Mouse (Mus musculus): Measurements from ENCODE around the gene Heyl. TPM values are rescaled to one million over a fixed set of nuclear protein-coding genes. Genes with fewer than 3 reads are reported as not detected.

The Heyl gene
- polyA plus RNA-seq, 1 experiment from 2014 or later, result 30.0 TPM

DNA sequence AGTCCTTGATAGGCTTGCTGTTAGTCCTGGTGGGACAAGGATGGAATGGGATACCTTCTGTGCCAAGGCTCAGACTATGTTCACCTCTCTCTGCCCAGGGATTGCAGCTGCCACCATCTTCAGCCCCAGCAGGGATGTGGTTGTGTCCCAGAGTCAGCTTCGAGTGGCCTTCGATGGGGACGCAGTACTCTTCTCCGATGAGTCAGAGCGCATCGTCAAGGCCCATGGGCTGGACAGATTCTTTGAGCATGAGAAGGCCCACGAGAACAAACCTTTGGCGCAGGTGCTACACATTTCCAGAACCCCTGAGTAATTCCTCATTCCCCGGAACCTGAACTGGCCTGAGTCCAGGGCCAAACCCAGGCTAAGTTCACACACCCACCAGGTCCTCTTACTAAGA, 19.4 kb upstream of the Heyl start:
- no peaks in the 10 kb centered on the region for H3K36me3 ChIP-seq
- no peak for ATAC-seq (ENCODE audit: borderline replicate concordance, extremely low read depth, low FRiP score, low TSS enrichment)
- no peaks in the 10 kb centered on the region for H3K4me1 ChIP-seq
- H3K9me3 ChIP-seq, result no peaks in the 10 kb centered on the region
- WGBS, result 90% methylated on average over 9 of the region's 9 CpGs
- H3K4me2 ChIP-seq, result no peak overlapping the region
- no peak overlapping the region for H3K4me3 ChIP-seq
- no peak overlapping the region for H3K9ac ChIP-seq
- H3K27ac ChIP-seq, result no peak overlapping the region
- H3K27me3 ChIP-seq, result peaks cover 7% of the 10 kb centered on the region; the same call in 1 of the 2 replicates

DNA sequence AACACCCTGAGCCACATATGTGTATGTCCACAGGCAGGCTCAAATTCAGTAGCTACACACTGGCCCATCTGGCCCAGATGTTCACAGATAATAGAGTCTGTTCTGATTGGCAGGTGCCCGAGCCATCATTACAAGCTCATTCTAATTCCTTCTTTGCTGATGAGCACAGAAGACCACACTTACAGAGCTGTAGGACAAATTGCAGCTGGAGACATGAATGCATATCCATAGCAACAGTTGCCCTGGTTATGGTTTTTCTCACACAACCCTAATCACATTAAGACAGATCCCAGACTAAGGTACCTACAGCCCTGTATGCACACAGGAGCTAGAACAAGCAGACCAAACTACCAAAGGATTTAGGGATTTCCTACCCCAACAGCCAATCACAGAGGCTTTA, 18.0 kb upstream of the Heyl start:
- H3K36me3 ChIP-seq, result no peaks in the 10 kb centered on the region
- peaks cover 5% of the 10 kb centered on the region; the same call in 1 of the 2 replicates for H3K27me3 ChIP-seq
- no peak for ATAC-seq (ENCODE audit: borderline replicate concordance, extremely low read depth, low FRiP score, low TSS enrichment)
- H3K4me3 ChIP-seq, result no peak overlapping the region
- no peak overlapping the region for H3K4me2 ChIP-seq
- no peaks in the 10 kb centered on the region for H3K4me1 ChIP-seq
- no peak overlapping the region for H3K9ac ChIP-seq
- H3K27ac ChIP-seq, result no peak overlapping the region
- WGBS, result 82% methylated on average over 1 of the region's 1 CpGs
- H3K9me3 ChIP-seq, result no peaks in the 10 kb centered on the region

DNA sequence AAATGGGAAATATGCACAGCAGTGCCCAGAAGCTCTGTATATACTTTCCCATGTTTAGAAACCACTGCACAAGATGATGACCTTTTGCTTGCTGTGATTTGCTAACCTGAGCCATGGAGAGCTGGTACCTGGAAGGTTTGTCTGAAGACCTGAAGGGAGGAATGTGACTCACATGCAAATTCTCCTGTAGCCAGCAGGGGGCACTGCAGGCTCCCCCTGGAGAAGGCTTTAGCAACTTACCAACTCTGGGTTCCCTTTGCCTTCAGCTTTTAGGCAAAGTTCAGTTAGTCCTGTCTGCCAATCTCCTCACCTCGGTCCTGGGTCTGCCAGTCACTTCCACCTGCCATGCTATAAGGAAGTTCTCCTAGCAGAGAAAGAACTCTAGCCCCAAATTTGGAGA, 16.6 kb upstream of the Heyl start:
- Histone ChIP-seq H3K9ac (no peak overlapping the region), H3K4me3 (no peak overlapping the region), H3K27ac (no peak overlapping the region), H3K9me3 (no peaks in the 10 kb centered on the region), H3K4me2 (no peak overlapping the region), H3K27me3 (no peaks in the 10 kb centered on the region; the same call in 1 of the 2 replicates), H3K4me1 (no peaks in the 10 kb centered on the region), H3K36me3 (no peaks in the 10 kb centered on the region)
- 0% methylated on average over 1 of the region's 1 CpGs for WGBS
- ATAC-seq (ENCODE audit: borderline replicate concordance, extremely low read depth, low FRiP score, low TSS enrichment), result no peak

DNA sequence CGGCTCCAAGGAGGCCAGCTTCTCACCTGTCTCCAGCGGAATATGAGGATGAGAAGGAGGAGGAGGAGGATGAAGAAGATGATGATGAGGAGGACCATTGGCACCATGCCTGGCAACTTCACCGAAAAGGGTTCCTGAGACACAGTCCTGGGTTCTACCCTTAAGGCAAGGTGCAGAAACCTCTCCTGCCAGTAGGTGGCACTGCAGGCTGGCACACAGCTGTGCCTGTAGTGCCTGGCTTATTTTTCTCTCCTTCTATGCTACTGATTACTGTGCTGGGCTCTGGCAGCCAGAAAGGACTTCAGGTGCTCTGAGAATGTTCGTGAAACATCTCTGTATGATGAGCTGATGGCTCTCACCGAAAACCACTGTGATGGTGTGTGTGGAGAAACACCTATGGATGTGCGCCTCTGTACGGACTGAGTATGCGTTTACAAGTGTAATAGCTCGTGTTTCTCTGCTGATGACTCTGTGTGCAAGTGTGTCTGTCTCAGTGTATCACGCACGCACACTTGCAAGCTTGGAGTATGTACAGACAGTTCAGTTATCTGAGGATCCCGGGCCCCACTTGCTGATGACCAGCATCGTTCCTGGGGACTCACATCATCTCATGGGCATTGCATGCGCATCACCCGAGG, 13.5 kb upstream of the Heyl start:
- H3K36me3 ChIP-seq, result no peaks in the 10 kb centered on the region
- no peak overlapping the region for H3K4me3 ChIP-seq
- no peaks in the 10 kb centered on the region for H3K9me3 ChIP-seq
- H3K4me1 ChIP-seq, result no peaks in the 10 kb centered on the region
- 64% methylated on average over 15 of the region's 15 CpGs for WGBS
- H3K4me2 ChIP-seq, result no peak overlapping the region
- ATAC-seq (ENCODE audit: borderline replicate concordance, extremely low read depth, low FRiP score, low TSS enrichment), result peak; percentile 52
- no peak overlapping the region for H3K9ac ChIP-seq
- H3K27me3 ChIP-seq, result no peaks in the 10 kb centered on the region; the same call in 1 of the 2 replicates
- no peak overlapping the region for H3K27ac ChIP-seq

DNA sequence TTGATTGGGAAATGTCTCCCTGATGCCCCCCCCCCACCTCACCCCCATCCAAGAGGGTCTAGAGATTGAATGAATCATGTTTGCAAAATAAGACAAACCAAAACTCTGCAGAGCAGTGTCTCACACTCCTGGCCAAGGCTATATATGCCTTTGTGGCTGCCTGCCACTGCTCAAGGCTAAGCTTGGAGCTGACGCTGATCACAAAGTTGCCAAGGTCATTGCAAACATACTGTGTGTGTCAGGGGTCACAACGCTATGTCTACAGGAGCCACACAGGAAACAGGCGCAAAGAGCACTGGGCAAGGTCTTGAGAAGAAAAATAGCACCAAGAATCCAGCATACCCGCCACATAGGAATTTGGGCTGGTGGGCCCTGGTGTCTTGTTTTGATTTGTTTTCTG, 12.7 kb upstream of the Heyl start:
- Histone ChIP-seq H3K9me3 (no peaks in the 10 kb centered on the region), H3K4me3 (no peak overlapping the region), H3K27ac (no peak overlapping the region), H3K27me3 (no peaks in the 10 kb centered on the region; the same call in 1 of the 2 replicates), H3K4me2 (no peak overlapping the region), H3K4me1 (no peaks in the 10 kb centered on the region), H3K36me3 (no peaks in the 10 kb centered on the region), H3K9ac (no peak overlapping the region)
- ATAC-seq (ENCODE audit: borderline replicate concordance, extremely low read depth, low FRiP score, low TSS enrichment), result no peak
- 75% methylated on average over 4 of the region's 4 CpGs for WGBS

DNA sequence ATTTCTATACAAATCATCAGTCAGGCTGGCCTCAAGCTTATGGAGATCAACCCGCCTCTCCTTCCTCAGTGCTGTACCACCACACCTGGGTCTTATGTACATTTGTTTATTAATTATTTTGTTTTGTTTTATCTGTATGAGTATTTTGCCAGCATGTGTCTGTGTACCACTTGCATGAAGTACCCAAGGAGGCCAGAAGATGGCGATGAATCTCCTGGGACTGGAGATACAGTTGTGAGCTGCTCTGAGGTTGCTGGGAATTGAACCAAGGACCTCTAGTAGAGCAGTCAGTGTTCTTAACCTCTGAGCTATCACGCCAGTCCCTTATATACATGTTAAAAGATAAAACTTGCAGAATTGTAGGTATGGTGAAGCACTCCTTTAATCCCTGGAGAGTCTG, 10.0 kb upstream of the Heyl start:
- H3K36me3 ChIP-seq, result no peaks in the 10 kb centered on the region
- H3K4me1 ChIP-seq, result peaks cover 24% of the 10 kb centered on the region
- no peak overlapping the region for H3K27ac ChIP-seq
- no peaks in the 10 kb centered on the region for H3K9me3 ChIP-seq
- no peak for ATAC-seq (ENCODE audit: borderline replicate concordance, extremely low read depth, low FRiP score, low TSS enrichment)
- no peak overlapping the region for H3K9ac ChIP-seq
- H3K4me3 ChIP-seq, result no peak overlapping the region
- no peaks in the 10 kb centered on the region; the same call in 1 of the 2 replicates for H3K27me3 ChIP-seq
- 59% methylated on average over 3 of the region's 3 CpGs for WGBS
- no peak overlapping the region for H3K4me2 ChIP-seq

DNA sequence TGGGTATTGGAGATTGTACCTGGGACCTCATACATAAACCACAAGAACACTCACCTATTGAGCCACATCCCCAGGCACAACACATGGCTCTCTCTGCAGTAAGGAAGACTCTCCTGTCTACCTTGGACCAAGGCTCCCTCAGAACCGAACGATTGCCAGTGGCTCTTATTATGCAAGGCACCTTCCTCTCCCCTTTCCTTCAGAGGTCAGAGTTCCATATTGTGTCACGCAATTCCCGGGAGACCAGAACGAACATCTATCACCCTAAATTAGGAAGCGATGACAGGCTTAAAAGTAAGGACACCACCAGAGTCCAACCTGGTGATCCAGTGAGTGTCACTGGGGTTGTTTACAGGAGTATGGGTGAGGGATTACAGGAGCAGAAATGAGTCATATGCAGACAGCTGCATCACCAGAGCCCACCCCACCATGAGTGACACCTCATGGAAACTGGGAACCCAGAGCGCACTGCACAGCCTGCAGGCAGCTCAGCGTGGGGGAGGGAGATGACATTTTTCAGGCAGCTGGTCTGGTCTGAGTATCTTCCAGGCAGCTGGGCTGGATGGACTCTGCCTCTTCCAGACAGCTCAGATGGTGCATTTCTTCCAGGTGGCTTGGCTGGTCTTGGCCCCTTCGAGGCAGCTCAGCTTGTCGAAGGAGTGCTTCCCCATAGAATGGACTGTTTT, 7.5 kb upstream of the Heyl start:
- H3K9ac ChIP-seq, result no peak overlapping the region
- 42% methylated on average over 10 of the region's 10 CpGs for WGBS
- H3K4me2 ChIP-seq, result no peak overlapping the region
- H3K9me3 ChIP-seq, result no peaks in the 10 kb centered on the region
- no peaks in the 10 kb centered on the region for H3K27me3 ChIP-seq
- peaks cover 35% of the 10 kb centered on the region for H3K4me1 ChIP-seq
- H3K27ac ChIP-seq, result 0 out of 2 replicates have a peak overlapping the region, but pooled peaks have one; percentile 13
- no peaks in the 10 kb centered on the region for H3K36me3 ChIP-seq
- H3K4me3 ChIP-seq, result no peak overlapping the region
- ATAC-seq (ENCODE audit: borderline replicate concordance, extremely low read depth, low FRiP score, low TSS enrichment), result peak; percentile 37

DNA sequence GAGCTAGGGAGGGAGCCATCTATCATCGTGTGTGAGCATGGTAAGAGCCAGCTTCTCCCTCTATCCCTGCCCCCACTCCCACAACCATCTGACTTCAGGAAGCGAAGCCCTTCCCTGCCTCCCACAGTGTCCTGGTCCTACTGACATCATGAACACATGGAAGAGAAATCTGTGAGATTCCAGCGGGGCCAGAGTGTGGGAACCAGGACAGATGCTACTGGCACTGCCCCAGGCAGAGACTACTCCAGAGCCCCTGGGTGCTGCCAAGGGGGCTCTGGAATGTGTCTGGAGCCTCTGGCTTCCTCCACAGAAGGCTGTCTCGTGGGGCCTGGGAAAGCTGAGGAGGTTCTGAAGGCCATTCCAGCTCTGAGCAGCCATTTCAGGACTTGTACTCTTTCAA, 5.6 kb upstream of the Heyl start:
- Histone ChIP-seq H3K27ac (peak overlapping the region; percentile 35), H3K9ac (no peak overlapping the region)
- peak; percentile 50; the same call in 1 of the 2 replicates for ATAC-seq (ENCODE audit: borderline replicate concordance, extremely low read depth, low FRiP score, low TSS enrichment)

DNA sequence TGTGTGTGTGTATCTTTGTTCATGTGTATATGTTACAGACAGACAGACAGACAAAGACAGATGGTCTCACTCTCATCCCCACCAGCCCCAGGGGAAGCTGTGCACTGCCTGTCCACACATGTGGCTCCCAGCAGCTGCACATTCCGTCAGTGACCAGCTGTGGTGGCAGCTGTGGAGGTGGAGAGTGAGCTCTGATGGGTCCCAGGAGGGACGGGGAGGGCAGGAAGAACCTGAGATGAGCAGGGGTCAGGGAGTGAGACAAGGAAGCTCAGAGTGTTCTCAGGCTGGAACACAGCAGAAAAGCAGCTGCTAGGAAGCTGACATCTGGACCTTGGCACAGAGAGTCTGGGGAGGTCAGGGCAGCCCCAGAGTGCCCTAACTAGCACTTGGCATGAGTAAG, 5.1 kb upstream of the Heyl start:
- Histone ChIP-seq H3K9ac (no peak overlapping the region), H3K27ac (peak overlapping the region; percentile 35; the same call in 1 of the 2 replicates), H3K4me2 (no peak overlapping the region), H3K4me1 (peaks cover 39% of the 10 kb centered on the region), H3K36me3 (no peaks in the 10 kb centered on the region), H3K4me3 (no peak overlapping the region), H3K27me3 (peaks cover 12% of the 10 kb centered on the region; the same call in 1 of the 2 replicates), H3K9me3 (no peaks in the 10 kb centered on the region)
- ATAC-seq (ENCODE audit: borderline replicate concordance, extremely low read depth, low FRiP score, low TSS enrichment), result peak; percentile 71; the same call in 1 of the 2 replicates
- 24% methylated on average over 2 of the region's 2 CpGs for WGBS

More for the DNA sequence above, 5.6 kb upstream of the Heyl start:
- Histone ChIP-seq H3K4me1 (peaks cover 35% of the 10 kb centered on the region), H3K9me3 (no peaks in the 10 kb centered on the region), H3K4me2 (no peak overlapping the region), H3K27me3 (peaks cover 7% of the 10 kb centered on the region; the same call in 1 of the 2 replicates), H3K36me3 (no peaks in the 10 kb centered on the region), H3K4me3 (no peak overlapping the region)
- 32% methylated on average over 4 of the region's 4 CpGs for WGBS

DNA sequence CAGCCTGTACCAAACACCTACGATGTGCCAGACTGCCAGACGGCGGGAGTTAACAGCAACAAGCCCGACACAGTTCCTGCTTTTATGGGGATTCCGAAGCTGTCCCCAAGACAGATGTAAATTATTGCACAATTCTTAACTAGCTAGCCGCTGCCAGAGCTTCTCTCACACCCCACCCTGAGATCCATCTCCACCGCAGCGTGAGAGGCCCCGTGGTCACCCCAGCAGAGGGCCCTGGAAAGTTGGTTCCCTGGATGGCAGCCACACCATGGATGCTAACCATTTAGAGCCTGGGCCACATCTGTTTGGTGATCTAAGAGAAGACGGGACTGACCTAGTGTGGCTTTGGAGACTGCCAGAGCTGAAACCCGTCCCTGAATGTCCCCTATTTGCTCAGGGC, 4.2 kb upstream of the Heyl start:
- Histone ChIP-seq H3K4me2 (no peak overlapping the region), H3K36me3 (no peaks in the 10 kb centered on the region), H3K4me3 (no peak overlapping the region), H3K4me1 (peaks cover 48% of the 10 kb centered on the region), H3K27ac (0 out of 2 replicates have a peak overlapping the region, but pooled peaks have one; percentile 35), H3K27me3 (peaks cover 20% of the 10 kb centered on the region), H3K9ac (no peak overlapping the region), H3K9me3 (no peaks in the 10 kb centered on the region)
- 45% methylated on average over 11 of the region's 11 CpGs for WGBS
- ATAC-seq (ENCODE audit: borderline replicate concordance, extremely low read depth, low FRiP score, low TSS enrichment), result no peak

DNA sequence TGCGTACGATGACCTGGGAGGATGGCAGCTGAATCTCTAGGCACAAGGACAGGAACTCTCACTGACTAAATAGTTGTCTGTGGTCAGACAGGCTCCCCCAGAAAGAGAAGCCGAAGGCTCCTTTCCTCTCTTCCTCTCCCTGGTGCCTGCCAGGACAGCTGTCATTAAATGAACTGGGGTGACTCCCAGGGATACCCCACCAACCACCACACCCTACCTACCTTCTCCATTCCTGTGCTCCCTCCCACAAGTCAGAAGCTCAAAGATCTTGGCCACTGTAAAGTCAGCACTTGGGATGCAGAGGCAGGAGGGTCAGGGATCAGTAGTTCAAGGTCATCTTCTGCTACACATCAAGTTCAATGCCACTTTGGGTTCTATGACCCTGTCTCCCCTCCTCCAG, 515 bp upstream of the Heyl start:
- no peak for ATAC-seq (ENCODE audit: borderline replicate concordance, extremely low read depth, low FRiP score, low TSS enrichment)
- no peak overlapping the region for H3K27ac ChIP-seq
- H3K4me2 ChIP-seq, result peak overlapping the region; percentile 94; the same call in 1 of the 2 replicates
- H3K36me3 ChIP-seq, result no peaks in the 10 kb centered on the region
- no peak overlapping the region for H3K9ac ChIP-seq
- H3K4me3 ChIP-seq, result no peak overlapping the region
- peaks cover 44% of the 10 kb centered on the region for H3K4me1 ChIP-seq
- no peaks in the 10 kb centered on the region for H3K9me3 ChIP-seq
- 55% methylated on average over 3 of the region's 3 CpGs for WGBS
- peaks cover 34% of the 10 kb centered on the region for H3K27me3 ChIP-seq

DNA sequence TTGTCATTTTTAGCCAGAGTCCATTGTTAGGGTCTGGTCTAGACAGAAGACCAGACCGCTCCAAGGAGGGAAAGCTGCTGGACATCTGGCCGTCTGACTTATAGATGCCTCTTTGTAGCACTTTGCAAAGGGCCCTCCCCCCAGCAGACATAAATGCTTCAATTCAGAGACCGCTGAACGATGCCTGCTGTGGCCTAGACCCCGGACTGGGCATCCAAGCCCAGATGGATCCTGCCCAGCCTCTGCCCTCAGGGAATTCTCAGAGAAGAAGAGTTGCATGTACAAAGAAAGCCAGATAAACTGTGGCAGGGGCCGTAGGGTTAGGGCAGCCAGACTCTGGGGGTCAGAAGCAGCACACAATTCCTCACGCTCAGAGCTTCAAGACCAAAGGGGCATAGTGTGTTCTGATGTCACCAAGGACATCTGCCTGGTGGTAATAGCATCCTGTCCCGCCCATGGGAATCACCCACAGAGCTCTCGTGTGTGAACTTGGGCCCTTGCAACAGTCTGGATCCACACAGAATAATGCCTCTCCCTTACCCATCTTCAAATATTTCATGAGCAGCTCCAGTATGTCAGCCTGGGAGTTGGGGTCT, 2.6 kb downstream of the Heyl start:
- WGBS, result 68% methylated on average over 9 of the region's 9 CpGs
- Histone ChIP-seq H3K9ac (no peak overlapping the region), H3K9me3 (no peaks in the 10 kb centered on the region), H3K36me3 (no peaks in the 10 kb centered on the region), H3K27me3 (peaks cover 63% of the 10 kb centered on the region), H3K27ac (peak overlapping the region; percentile 57), H3K4me2 (peak overlapping the region; percentile 94), H3K4me3 (peak overlapping the region; percentile 47), H3K4me1 (peaks cover 45% of the 10 kb centered on the region)
- ATAC-seq (ENCODE audit: borderline replicate concordance, extremely low read depth, low FRiP score, low TSS enrichment), result no peak
